Mouse (Mus musculus) left cerebral cortex, adult 18-20 months (tissue): ENCODE data around the gene Ccdc83. TPM values are rescaled to one million over a fixed set of nuclear protein-coding genes. Genes with fewer than 3 reads are reported as not detected.
"Not testable (repeated sequence)": the region's sequence is repeated elsewhere in the genome, so short reads cannot be mapped to it uniquely, and the experiment has no call there.

Source experiments
- DNase-seq, 2 experiments: peaks; one replicate each; pipeline ENCODE4 v3.0.0; 2021 to 2022; ENCODE audit warnings: low spot score in 2 of 2, mixed read lengths in 1 of 2
- total RNA-seq, 2 experiments: library from RNA; stranded (reverse); gene quantifications; 2 replicates each; pipeline ENCODE4 v1.2.3; 2021

The Ccdc83 gene
- total RNA-seq, 2 experiments from 2014 or later: not detected

GRCm38 (mm10) chr7:90261902-90262599 is 3.5 kb downstream of the Ccdc83 start:
- DNase-seq: no peak

- no peak for DNase-seq
These were observed 5.7 kb downstream of the Ccdc83 start for GRCm38 (mm10) chr7:90259899-90260298.

GRCm38 (mm10) chr7:90258701-90259100 is 6.9 kb downstream of the Ccdc83 start:
- no peak for DNase-seq

GRCm38 (mm10) chr7:90252946-90253345 is 12.6 kb downstream of the Ccdc83 start:
- DNase-seq: no peak

- DNase-seq: no peak
These were observed 21.9 kb downstream of the Ccdc83 start for GRCm38 (mm10) chr7:90243643-90244042.

- DNase-seq: no peak
These were observed 22.4 kb downstream of the Ccdc83 start for GRCm38 (mm10) chr7:90243151-90243550.

- DNase-seq: no peak
These were observed 29.2 kb downstream of the Ccdc83 start for GRCm38 (mm10) chr7:90236289-90236905.

GRCm38 (mm10) chr7:90233921-90234320 is 31.7 kb downstream of the Ccdc83 start:
- DNase-seq: no peak

- DNase-seq: peak; percentile 45 to 47
These were observed 34.1 kb downstream of the Ccdc83 start for GRCm38 (mm10) chr7:90231431-90231830.

GRCm38 (mm10) chr7:90228884-90229283 is 36.7 kb downstream of the Ccdc83 start:
- not testable (repeated sequence) for DNase-seq

- no peak for DNase-seq
These were observed 37.5 kb downstream of the Ccdc83 start for GRCm38 (mm10) chr7:90228075-90228474.

GRCm38 (mm10) chr7:90221487-90221886 is 44.1 kb downstream of the Ccdc83 start:
- no peak for DNase-seq

- DNase-seq: no peak
These were observed 47.5 kb downstream of the Ccdc83 start for GRCm38 (mm10) chr7:90218122-90218521.

GRCm38 (mm10) chr7:90216511-90216910 is 49.1 kb downstream of the Ccdc83 start:
- no peak for DNase-seq

GRCm38 (mm10) chr7:90210947-90211346 is 54.6 kb downstream of the Ccdc83 start:
- DNase-seq: no peak

- DNase-seq: no peak
These were observed 55.5 kb downstream of the Ccdc83 start for GRCm38 (mm10) chr7:90210116-90210515.

- DNase-seq: no peak
These were observed 61.7 kb downstream of the Ccdc83 start for GRCm38 (mm10) chr7:90203914-90204313.

GRCm38 (mm10) chr7:90201877-90202465 is 63.6 kb downstream of the Ccdc83 start:
- no peak for DNase-seq

- no peak for DNase-seq
These were observed 65.3 kb downstream of the Ccdc83 start for GRCm38 (mm10) chr7:90200251-90200650.

- DNase-seq: no peak
These were observed 84.9 kb downstream of the Ccdc83 start for GRCm38 (mm10) chr7:90180635-90181034.

GRCm38 (mm10) chr7:90175576-90175975 is 90.0 kb downstream of the Ccdc83 start:
- DNase-seq: no peak
